Mouse (Mus musculus): ENCODE results near the gene Brip1. TPM values are rescaled to one million over a fixed set of nuclear protein-coding genes. Genes with fewer than 3 reads are reported as not detected.
A peak's percentile ranks its signal among the peaks of the same experiment; 100 is the strongest.

Gene Brip1
- polyA plus RNA-seq, 1 experiment from 2014 or later = 11.1 TPM

DNA sequence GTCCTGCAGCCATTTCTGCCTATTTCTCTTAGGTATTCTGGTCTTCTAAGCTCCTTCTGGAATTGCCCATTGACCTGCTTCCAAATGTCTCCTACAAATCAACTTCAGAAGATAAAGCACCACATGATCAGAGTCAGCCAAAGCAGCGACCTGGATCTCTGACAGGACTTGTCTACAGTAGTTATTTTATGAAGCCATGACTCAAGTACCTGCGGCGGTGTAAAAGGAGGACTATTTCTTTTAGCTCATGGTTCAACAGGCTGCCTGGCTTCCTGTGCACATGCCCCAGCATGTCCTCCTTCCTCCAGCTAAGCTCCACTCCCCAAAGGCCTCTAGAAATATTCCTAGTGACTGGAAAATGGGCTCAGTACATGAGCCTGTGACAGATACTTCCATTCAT, 69.7 kb downstream of the Brip1 start:
- Histone ChIP-seq H3K4me1 (ENCODE audit: insufficient read depth, low read length) (no peaks in the 10 kb centered on the region), H3K9me3 (ENCODE audit: low read length) (no peaks in the 10 kb centered on the region), H3K36me3 (ENCODE audit: insufficient read depth, low read length) (peaks cover 4% of the 10 kb centered on the region; the same call in 1 of the 2 replicates), H3K27me3 (ENCODE audit: insufficient read depth, low read length) (no peaks in the 10 kb centered on the region), H3K4me2 (replicated peaks; ENCODE audit: low read depth, low read length) (no peak overlapping the region), H3K27ac (ENCODE audit: low read length) (no peak overlapping the region), H3K4me3 (ENCODE audit: low read length) (no peak overlapping the region), H3K9ac (replicated peaks; ENCODE audit: low read length) (no peak overlapping the region)
- no peak for ATAC-seq (ENCODE audit: low FRiP score, low TSS enrichment)
- 76% methylated on average over 3 of the region's 3 CpGs for WGBS

DNA sequence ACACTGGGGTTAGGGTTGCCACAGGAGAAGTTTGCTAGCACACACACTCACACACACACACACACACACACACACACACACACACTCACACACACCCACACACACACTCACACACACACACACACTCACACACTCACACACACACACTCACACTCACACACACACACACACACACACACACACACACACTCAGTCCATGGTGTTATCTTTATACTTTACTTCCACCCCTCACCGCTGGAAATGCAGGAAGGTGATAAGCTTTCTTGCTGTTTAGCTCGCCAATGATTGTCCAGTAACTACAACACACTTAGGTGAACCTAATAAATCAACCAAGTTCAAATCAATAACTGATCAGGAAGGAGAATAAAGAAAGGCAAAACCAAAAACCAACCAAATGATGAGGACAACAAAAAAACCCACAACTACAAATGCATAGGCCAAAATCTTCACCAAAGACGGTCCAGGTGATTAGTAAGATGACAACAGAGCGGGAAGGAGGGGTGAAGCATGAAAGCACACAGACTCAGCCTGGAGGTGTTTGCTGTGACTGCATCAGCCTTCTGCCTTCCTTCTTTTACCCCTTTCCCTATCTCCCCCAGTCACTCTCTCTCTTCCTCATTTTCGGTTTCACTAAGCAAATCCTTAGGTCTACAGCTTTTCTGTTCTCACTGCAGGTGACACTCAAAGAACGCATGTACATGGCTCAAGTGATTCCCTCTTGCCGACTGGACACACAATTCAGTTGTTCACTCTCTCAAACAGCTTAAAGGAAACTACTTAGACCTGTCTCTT, 83.7 kb downstream of the Brip1 start:
- no peak for ATAC-seq (ENCODE audit: low FRiP score, low TSS enrichment)
- 89% methylated on average over 7 of the region's 7 CpGs for WGBS
- Histone ChIP-seq H3K4me2 (replicated peaks; ENCODE audit: low read depth, low read length) (no peak overlapping the region), H3K36me3 (ENCODE audit: insufficient read depth, low read length) (no peaks in the 10 kb centered on the region), H3K27ac (ENCODE audit: low read length) (no peak overlapping the region), H3K9ac (replicated peaks; ENCODE audit: low read length) (no peak overlapping the region), H3K4me3 (ENCODE audit: low read length) (no peak overlapping the region), H3K27me3 (ENCODE audit: insufficient read depth, low read length) (no peaks in the 10 kb centered on the region), H3K9me3 (ENCODE audit: low read length) (no peaks in the 10 kb centered on the region), H3K4me1 (ENCODE audit: insufficient read depth, low read length) (no peaks in the 10 kb centered on the region)

DNA sequence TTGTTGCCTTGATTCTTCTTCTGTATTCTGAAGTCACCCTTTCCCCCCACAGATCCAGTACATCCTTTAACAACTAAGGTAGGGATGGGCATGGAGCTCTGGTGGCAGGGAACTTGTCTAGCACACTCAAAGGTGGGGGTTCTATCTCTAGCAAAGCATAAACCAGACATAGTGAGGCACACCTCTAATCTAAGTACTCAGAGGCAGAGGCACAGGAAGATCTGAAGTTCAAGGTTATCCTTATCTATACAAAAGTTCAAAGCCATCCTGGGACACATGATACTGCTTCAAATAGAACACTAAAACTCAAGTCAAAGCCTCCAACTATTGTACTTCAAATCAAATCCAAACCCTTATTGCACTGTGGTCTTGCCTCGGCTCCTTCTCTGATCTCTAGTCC, 85.0 kb downstream of the Brip1 start:
- no peak for ATAC-seq (ENCODE audit: low FRiP score, low TSS enrichment)
- WGBS = 96% methylated on average over 1 of the region's 1 CpGs
- Histone ChIP-seq H3K4me3 (ENCODE audit: low read length) (no peak overlapping the region), H3K27me3 (ENCODE audit: insufficient read depth, low read length) (no peaks in the 10 kb centered on the region), H3K9me3 (ENCODE audit: low read length) (no peaks in the 10 kb centered on the region), H3K9ac (replicated peaks; ENCODE audit: low read length) (no peak overlapping the region), H3K27ac (ENCODE audit: low read length) (no peak overlapping the region), H3K4me1 (ENCODE audit: insufficient read depth, low read length) (no peaks in the 10 kb centered on the region), H3K36me3 (ENCODE audit: insufficient read depth, low read length) (no peaks in the 10 kb centered on the region), H3K4me2 (replicated peaks; ENCODE audit: low read depth, low read length) (no peak overlapping the region)

DNA sequence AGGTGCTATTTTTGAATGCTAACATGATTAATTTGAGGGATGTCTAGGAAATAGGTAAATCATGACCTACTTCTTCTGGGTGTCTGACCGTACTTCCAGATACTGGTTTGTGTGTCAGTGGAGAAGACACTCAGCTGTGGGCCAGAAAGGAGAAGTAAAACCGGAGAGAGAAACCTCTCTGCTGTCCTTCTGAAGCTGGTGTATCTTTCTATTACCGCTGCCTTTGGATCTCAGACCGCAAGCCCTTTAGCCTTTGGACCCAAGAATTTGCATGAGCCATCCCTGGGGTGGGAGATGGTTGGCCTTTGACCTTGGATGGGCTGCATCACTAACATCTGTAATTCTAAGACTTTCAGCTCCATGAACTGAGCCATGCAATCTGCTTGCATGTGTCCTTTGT, 93.7 kb downstream of the Brip1 start:
- WGBS = 85% methylated on average over 4 of the region's 4 CpGs
- Histone ChIP-seq H3K36me3 (ENCODE audit: insufficient read depth, low read length) (peaks cover 9% of the 10 kb centered on the region; the same call in 1 of the 2 replicates), H3K27ac (ENCODE audit: low read length) (no peak overlapping the region), H3K4me1 (ENCODE audit: insufficient read depth, low read length) (no peaks in the 10 kb centered on the region), H3K9ac (replicated peaks; ENCODE audit: low read length) (no peak overlapping the region), H3K27me3 (ENCODE audit: insufficient read depth, low read length) (no peaks in the 10 kb centered on the region), H3K4me3 (ENCODE audit: low read length) (no peak overlapping the region), H3K9me3 (ENCODE audit: low read length) (no peaks in the 10 kb centered on the region), H3K4me2 (replicated peaks; ENCODE audit: low read depth, low read length) (no peak overlapping the region)
- ATAC-seq (ENCODE audit: low FRiP score, low TSS enrichment) = no peak

DNA sequence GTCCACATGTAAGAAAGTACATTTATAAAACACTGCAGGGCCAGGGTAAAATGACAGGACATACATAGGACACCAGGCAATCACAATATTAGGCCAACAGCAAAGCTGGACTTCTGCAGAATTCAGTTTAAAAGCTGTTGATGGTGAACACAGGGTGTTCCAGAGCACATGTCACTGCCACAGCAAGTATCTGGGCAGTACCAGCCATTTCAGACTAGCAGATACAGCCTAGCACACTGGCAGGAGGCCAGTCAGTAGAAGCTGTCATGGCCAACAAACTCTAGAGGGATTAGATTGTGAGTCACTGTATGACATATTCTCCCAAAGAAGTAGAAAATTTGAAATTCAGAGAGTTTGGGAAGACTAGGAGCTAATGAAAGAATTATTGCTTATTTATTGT, 94.4 kb downstream of the Brip1 start:
- Histone ChIP-seq H3K9me3 (ENCODE audit: low read length) (no peaks in the 10 kb centered on the region), H3K4me2 (replicated peaks; ENCODE audit: low read depth, low read length) (no peak overlapping the region), H3K27ac (ENCODE audit: low read length) (no peak overlapping the region), H3K4me3 (ENCODE audit: low read length) (no peak overlapping the region), H3K9ac (replicated peaks; ENCODE audit: low read length) (no peak overlapping the region), H3K36me3 (ENCODE audit: insufficient read depth, low read length) (peaks cover 9% of the 10 kb centered on the region; the same call in 1 of the 2 replicates), H3K27me3 (ENCODE audit: insufficient read depth, low read length) (no peaks in the 10 kb centered on the region), H3K4me1 (ENCODE audit: insufficient read depth, low read length) (no peaks in the 10 kb centered on the region)
- ATAC-seq (ENCODE audit: low FRiP score, low TSS enrichment) = no peak

DNA sequence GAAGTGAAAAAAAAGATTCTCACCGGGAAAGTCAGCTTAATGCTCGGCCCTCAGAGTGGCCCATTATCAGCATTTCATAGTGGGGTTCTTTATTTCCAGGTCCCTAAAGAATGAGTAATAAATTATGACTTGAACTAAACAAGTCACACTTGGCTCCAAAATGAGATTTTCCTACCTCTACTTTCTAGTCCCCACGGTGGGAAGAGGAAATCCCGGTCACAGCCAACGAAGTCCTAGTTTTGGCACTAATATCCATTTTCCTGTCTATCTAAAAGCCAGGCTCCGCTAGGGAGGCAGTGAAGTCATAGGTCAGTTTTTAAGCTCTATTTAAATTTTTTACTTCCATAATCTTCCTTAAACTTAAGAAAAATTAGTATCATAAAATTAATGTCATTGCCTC, 99.8 kb downstream of the Brip1 start:
- Histone ChIP-seq H3K27ac (ENCODE audit: low read length) (peak overlapping the region; percentile 62), H3K9ac (replicated peaks; ENCODE audit: low read length) (no peak overlapping the region), H3K36me3 (ENCODE audit: insufficient read depth, low read length) (peaks cover 9% of the 10 kb centered on the region; the same call in 1 of the 2 replicates), H3K4me2 (replicated peaks; ENCODE audit: low read depth, low read length) (no peak overlapping the region), H3K4me1 (ENCODE audit: insufficient read depth, low read length) (peaks cover 9% of the 10 kb centered on the region; the same call in 1 of the 2 replicates), H3K4me3 (ENCODE audit: low read length) (no peak overlapping the region), H3K27me3 (ENCODE audit: insufficient read depth, low read length) (no peaks in the 10 kb centered on the region), H3K9me3 (ENCODE audit: low read length) (no peaks in the 10 kb centered on the region)
- WGBS = 60% methylated on average over 6 of the region's 6 CpGs
- ATAC-seq (ENCODE audit: low FRiP score, low TSS enrichment) = no peak

DNA sequence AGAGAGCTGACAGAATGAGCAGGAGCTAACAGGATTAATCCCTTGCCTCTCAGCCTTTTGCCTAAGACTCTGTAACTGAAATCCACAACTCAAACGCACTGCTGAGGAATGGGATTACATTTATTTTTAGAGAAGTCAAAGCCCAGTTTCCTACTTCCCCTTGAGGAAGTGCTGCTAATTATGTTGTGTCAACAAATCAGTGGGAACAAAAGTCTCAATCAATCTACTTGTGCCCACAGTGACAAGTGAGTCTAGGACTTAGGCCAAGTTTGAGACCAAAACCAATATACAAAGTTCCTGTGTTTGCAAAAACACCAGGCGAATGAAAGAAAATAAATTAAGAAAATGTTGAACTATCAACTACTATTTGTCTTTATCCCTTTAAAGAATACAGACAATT, 101.7 kb downstream of the Brip1 start:
- Histone ChIP-seq H3K4me1 (ENCODE audit: insufficient read depth, low read length) (peaks cover 9% of the 10 kb centered on the region; the same call in 1 of the 2 replicates), H3K4me2 (replicated peaks; ENCODE audit: low read depth, low read length) (no peak overlapping the region), H3K36me3 (ENCODE audit: insufficient read depth, low read length) (peaks cover 9% of the 10 kb centered on the region; the same call in 1 of the 2 replicates), H3K9ac (replicated peaks; ENCODE audit: low read length) (no peak overlapping the region), H3K9me3 (ENCODE audit: low read length) (no peaks in the 10 kb centered on the region), H3K4me3 (ENCODE audit: low read length) (no peak overlapping the region), H3K27ac (ENCODE audit: low read length) (peak overlapping the region; percentile 41; the same call in 1 of the 2 replicates), H3K27me3 (ENCODE audit: insufficient read depth, low read length) (no peaks in the 10 kb centered on the region)
- 37% methylated on average over 2 of the region's 2 CpGs for WGBS
- ATAC-seq (ENCODE audit: low FRiP score, low TSS enrichment) = no peak

DNA sequence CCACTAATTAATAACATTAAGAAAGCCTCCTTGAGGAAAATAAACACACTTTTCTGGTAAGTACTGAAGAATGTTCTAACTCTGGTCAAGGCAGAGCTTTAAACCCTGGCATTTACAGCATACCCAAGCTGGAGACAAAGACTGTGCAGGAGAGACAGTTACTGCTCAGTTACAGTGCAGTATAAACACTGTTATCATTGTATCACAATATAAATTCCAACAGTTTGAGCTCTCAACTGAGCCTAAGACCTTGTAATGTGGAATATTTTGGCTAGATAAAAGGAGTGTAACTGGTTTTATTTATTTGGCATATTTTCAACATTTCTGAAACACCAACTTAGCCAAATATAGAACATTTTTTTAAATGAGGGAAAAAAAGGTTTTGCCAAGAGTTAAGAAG, 112.2 kb downstream of the Brip1 start:
- no peak overlapping the region for H3K4me2 ChIP-seq (replicated peaks; ENCODE audit: low read depth, low read length)
- no peak overlapping the region for H3K9ac ChIP-seq (replicated peaks; ENCODE audit: low read length)
- H3K4me1 ChIP-seq (ENCODE audit: insufficient read depth, low read length) = no peaks in the 10 kb centered on the region
- ATAC-seq (ENCODE audit: low FRiP score, low TSS enrichment) = no peak
- H3K4me3 ChIP-seq (ENCODE audit: low read length) = no peak overlapping the region
- no peaks in the 10 kb centered on the region for H3K9me3 ChIP-seq (ENCODE audit: low read length)
- H3K27me3 ChIP-seq (ENCODE audit: insufficient read depth, low read length) = no peaks in the 10 kb centered on the region
- no peak overlapping the region for H3K27ac ChIP-seq (ENCODE audit: low read length)
- no peaks in the 10 kb centered on the region for H3K36me3 ChIP-seq (ENCODE audit: insufficient read depth, low read length)

DNA sequence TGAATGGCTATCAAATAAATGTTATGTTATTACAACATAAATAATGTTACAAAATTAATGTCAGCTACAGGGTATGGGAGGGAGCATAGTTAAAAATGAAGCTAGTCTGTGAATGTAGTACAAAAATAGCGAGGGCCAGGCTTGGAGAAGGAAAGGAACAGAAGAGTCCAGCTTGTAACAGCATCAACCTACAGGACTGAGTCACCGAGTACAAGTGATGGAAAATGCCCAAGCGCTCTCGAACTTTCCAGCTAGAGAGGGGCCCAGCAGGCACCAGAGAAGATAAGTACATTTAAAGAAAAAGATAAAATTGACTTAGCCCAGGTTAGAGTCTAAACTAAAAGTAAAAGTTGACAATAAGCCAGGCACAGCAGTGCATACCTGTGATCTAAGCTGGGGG, 116.5 kb downstream of the Brip1 start:
- Histone ChIP-seq H3K4me1 (ENCODE audit: insufficient read depth, low read length) (no peaks in the 10 kb centered on the region), H3K27ac (ENCODE audit: low read length) (no peak overlapping the region), H3K9me3 (ENCODE audit: low read length) (no peaks in the 10 kb centered on the region), H3K4me2 (replicated peaks; ENCODE audit: low read depth, low read length) (no peak overlapping the region), H3K9ac (replicated peaks; ENCODE audit: low read length) (no peak overlapping the region), H3K36me3 (ENCODE audit: insufficient read depth, low read length) (no peaks in the 10 kb centered on the region), H3K4me3 (ENCODE audit: low read length) (no peak overlapping the region), H3K27me3 (ENCODE audit: insufficient read depth, low read length) (no peaks in the 10 kb centered on the region)
- no peak for ATAC-seq (ENCODE audit: low FRiP score, low TSS enrichment)
- WGBS = 89% methylated on average over 4 of the region's 4 CpGs

DNA sequence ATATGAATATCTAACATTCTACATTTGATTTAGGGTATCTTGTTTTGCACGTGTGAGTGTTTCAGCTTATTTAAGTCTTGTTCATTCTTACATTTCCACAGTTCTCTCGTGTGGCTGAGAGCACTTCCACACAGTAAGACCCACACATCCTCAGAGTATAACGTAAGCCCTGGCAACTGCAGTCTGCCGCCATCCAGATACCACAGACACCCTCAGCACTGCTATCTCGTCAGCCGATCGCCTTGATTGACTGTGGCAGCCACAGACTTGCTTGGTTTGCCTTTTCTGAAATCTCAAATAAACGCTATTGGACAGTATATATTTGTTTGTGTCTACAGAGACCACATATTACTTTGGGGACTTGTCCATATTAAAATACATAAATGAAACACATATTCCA, 123.0 kb downstream of the Brip1 start:
- ATAC-seq (ENCODE audit: low FRiP score, low TSS enrichment) = no peak
- 90% methylated on average over 8 of the region's 8 CpGs for WGBS
- H3K36me3 ChIP-seq (ENCODE audit: insufficient read depth, low read length) = peaks cover 12% of the 10 kb centered on the region
- no peak overlapping the region for H3K4me3 ChIP-seq (ENCODE audit: low read length)
- H3K4me1 ChIP-seq (ENCODE audit: insufficient read depth, low read length) = no peaks in the 10 kb centered on the region
- H3K9me3 ChIP-seq (ENCODE audit: low read length) = no peaks in the 10 kb centered on the region
- H3K27ac ChIP-seq (ENCODE audit: low read length) = no peak overlapping the region
- no peak overlapping the region for H3K9ac ChIP-seq (replicated peaks; ENCODE audit: low read length)
- H3K4me2 ChIP-seq (replicated peaks; ENCODE audit: low read depth, low read length) = no peak overlapping the region
- H3K27me3 ChIP-seq (ENCODE audit: insufficient read depth, low read length) = no peaks in the 10 kb centered on the region

All from kidney, embryonic 16.5 days (tissue).